Mouse (Mus musculus) lung, postnatal 0 days (tissue): ENCODE data around the gene Fem1b. TPM values are rescaled to one million over a fixed set of nuclear protein-coding genes. Genes with fewer than 3 reads are reported as not detected.

Experiments used
- ATAC-seq: fragments of 200-750 bp; cut with Nextera tagmentation; 2 replicates; pipeline ENCODE4 v1.8.0; 2017; ENCODE audit warnings: moderate library complexity
- DNase-seq: peaks from one replicate; pipeline ENCODE4 v3.0.0-alpha.2; 2016; ENCODE audit warnings: low spot score
- H3K27ac ChIP-seq: fragments of 300-500 bp; sonication (generic); 2 replicates; pipeline ENCODE4 v1.5.1; 2014; ENCODE audit warnings: antibody characterized with exemption, mild to moderate bottlenecking, low read length, mixed read lengths
- H3K27me3 ChIP-seq: fragments of 300-500 bp; sonication (generic); replicated peaks from 2 replicates; pipeline ENCODE4 v1.6.1; 2014; ENCODE audit warnings: low read length, mixed read lengths; ENCODE audit not compliant: insufficient read depth
- H3K36me3 ChIP-seq: fragments of 300-500 bp; sonication (generic); 2 replicates; pipeline ENCODE4 v1.6.1; 2014; ENCODE audit warnings: low read length, mixed read lengths; ENCODE audit not compliant: insufficient read depth
- H3K4me1 ChIP-seq: fragments of 300-500 bp; sonication (generic); 2 replicates; pipeline ENCODE4 v1.6.1; 2014; ENCODE audit warnings: antibody characterized with exemption, low read depth, low read length, mixed read lengths; ENCODE audit not compliant: insufficient read depth
- H3K4me2 ChIP-seq: fragments of 300-500 bp; sonication (generic); replicated peaks from 2 replicates; pipeline ENCODE4 v1.6.1; 2014; ENCODE audit warnings: low read depth, mild to moderate bottlenecking, low read length, moderate library complexity, mixed read lengths
- H3K4me3 ChIP-seq: fragments of 300-500 bp; sonication (generic); 2 replicates; pipeline ENCODE4 v1.5.1; 2014; ENCODE audit warnings: low read depth, low read length
- H3K9ac ChIP-seq: fragments of 300-500 bp; sonication (generic); replicated peaks from 2 replicates; pipeline ENCODE4 v1.6.1; 2014; ENCODE audit warnings: low read depth, mild to moderate bottlenecking
- H3K9me3 ChIP-seq: fragments of 300-500 bp; sonication (generic); 2 replicates; pipeline ENCODE4 v1.6.1; 2016; ENCODE audit warnings: low read length, mixed read lengths
- CTCF ChIP-seq: IDR thresholded peaks from 2 replicates; pipeline ENCODE4 v1.5.1; 2016; ENCODE audit warnings: antibody characterized with exemption, mild to moderate bottlenecking
- EP300 ChIP-seq: IDR thresholded peaks from 2 replicates; pipeline ENCODE4 v1.6.1; 2016; ENCODE audit warnings: antibody characterized with exemption, mild to moderate bottlenecking, control low read depth
- WGBS: fragments of 180-500 bp; shearing (Covaris S2); extraction: QIAGEN DNeasy Blood & Tissue Kit; methylation state at CpG from one replicate; pipeline ENCODE4 v1.1.7; 2014; 5-methylcytosine and 5-hydroxymethylcytosine counted together
- polyA plus RNA-seq: library from polyadenylated mRNA; unstranded; fragments of >200 nt; fragmentation: Nextera tagmentation; extraction: Ambion mirVana; gene quantifications from 2 replicates; pipeline ENCODE4 v1.2.1, GENCODE M21; 2015

The Fem1b gene
- polyA plus RNA-seq, 1 experiment from 2014 or later, result 9.2 TPM

DNA sequence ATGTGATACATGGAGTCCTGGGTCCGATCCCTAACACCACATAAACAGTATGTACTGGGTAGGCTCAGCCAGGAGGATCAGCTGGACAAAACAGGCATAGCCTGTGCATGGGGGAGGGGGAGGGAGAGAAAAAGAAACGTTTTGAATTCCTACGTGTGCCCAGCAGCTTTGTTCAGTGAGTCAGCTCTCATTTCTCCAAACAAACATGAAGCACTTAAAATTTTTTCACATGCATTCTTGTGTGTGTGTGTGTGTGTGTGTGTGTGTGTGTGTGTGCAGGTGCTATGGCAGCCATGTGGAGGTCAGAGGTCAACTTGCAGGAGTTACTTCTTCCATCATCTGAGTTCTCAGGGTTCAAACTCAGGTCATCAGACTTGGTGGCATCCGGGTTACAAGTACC is 36.3 kb downstream of the Fem1b start:
- Histone ChIP-seq H3K9me3 (no peaks in the 10 kb centered on the region), H3K36me3 (no peaks in the 10 kb centered on the region), H3K27me3 (no peaks in the 10 kb centered on the region), H3K27ac (no peak overlapping the region), H3K4me1 (no peaks in the 10 kb centered on the region), H3K4me2 (no peak overlapping the region), H3K9ac (no peak overlapping the region), H3K4me3 (no peak overlapping the region)
- 25% methylated on average over 4 of the region's 4 CpGs for WGBS
- no peak for TF ChIP-seq CTCF
- TF ChIP-seq EP300, result peak; percentile 83
- ATAC-seq, result peak; percentile 84
- DNase-seq, result peak; percentile 90

DNA sequence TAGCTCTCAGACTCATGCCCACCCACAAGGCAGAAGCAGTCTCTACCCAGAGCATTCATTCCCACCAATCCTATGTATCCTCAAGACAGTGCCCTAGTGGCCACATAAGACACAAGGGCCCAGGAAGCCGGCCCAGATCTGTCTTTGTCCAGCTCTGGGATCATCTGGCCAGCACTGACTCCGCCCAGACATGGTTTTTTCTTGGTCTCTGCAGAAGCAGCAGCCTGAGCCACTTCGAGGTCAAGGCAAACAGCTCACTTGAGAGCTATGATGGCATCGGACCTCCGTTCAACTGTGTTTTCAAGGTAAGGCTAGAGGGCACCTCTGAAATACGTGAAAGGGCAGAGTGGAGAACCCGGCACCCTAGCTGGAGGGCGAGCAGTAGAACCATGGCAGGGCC is 39.0 kb downstream of the Fem1b start:
- H3K27ac ChIP-seq, result no peak overlapping the region
- no peaks in the 10 kb centered on the region for H3K36me3 ChIP-seq
- H3K4me2 ChIP-seq, result no peak overlapping the region
- no peaks in the 10 kb centered on the region for H3K4me1 ChIP-seq
- WGBS, result 59% methylated on average over 8 of the region's 8 CpGs
- TF ChIP-seq EP300, result no peak
- no peak for TF ChIP-seq CTCF
- no peak overlapping the region for H3K4me3 ChIP-seq
- no peak for DNase-seq
- H3K9me3 ChIP-seq, result no peaks in the 10 kb centered on the region
- H3K9ac ChIP-seq, result no peak overlapping the region
- no peaks in the 10 kb centered on the region for H3K27me3 ChIP-seq
- no peak for ATAC-seq

DNA sequence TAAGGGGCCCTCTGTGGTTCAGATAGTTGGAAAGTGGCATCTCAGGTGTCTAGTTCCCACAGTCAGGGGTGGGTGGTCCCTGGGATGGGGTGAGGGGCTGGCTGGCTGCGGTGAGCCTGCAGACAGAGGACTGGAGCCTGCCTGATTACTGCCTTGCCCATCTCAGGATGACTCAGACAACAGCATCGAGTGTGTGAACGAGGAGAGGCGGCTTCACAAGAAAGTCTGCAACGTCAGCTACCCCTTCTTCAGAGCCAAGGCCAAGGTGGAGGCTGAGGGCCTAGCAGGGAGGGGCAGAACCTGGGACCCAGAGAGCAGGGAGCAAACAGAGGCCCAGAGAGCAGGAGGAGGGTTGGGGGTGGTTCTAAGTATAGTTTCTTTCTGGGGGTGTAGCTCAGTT is 43.4 kb downstream of the Fem1b start:
- Histone ChIP-seq H3K9me3 (no peaks in the 10 kb centered on the region), H3K36me3 (no peaks in the 10 kb centered on the region), H3K27me3 (no peaks in the 10 kb centered on the region), H3K4me3 (no peak overlapping the region), H3K27ac (no peak overlapping the region), H3K4me2 (no peak overlapping the region), H3K4me1 (no peaks in the 10 kb centered on the region), H3K9ac (no peak overlapping the region)
- TF ChIP-seq CTCF (no peak), EP300 (no peak)
- DNase-seq, result no peak
- ATAC-seq, result no peak
- 71% methylated on average over 5 of the region's 5 CpGs for WGBS

DNA sequence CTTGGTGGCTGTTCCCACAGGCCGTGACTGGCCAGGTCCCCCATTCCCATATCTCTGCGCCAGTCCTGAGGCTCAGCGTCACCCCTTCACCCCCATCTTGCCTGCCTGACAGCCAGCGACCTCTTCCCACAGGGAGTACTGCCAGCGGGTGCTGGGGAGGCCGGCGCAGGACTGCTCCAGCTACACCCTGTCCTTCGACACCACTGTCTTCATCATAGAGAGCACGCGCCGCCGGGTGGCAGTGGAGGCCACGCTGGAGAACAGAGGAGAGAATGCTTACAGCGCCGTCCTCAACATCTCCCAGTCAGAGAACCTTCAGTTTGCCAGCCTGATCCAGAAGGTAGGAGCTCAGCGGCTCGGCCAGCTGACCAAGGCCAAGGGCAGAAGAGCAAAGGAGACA is 44.3 kb downstream of the Fem1b start:
- ATAC-seq (0 out of 2 replicates have a peak, but pooled peaks have one; percentile 22), DNase-seq (no peak)
- H3K4me2 ChIP-seq, result no peak overlapping the region
- no peaks in the 10 kb centered on the region for H3K27me3 ChIP-seq
- H3K9ac ChIP-seq, result no peak overlapping the region
- no peaks in the 10 kb centered on the region for H3K9me3 ChIP-seq
- H3K27ac ChIP-seq, result no peak overlapping the region
- H3K4me1 ChIP-seq, result no peaks in the 10 kb centered on the region
- no peak overlapping the region for H3K4me3 ChIP-seq
- H3K36me3 ChIP-seq, result no peaks in the 10 kb centered on the region
- 56% methylated on average over 17 of the region's 17 CpGs for WGBS
- TF ChIP-seq CTCF (peak; percentile 28), EP300 (no peak)

DNA sequence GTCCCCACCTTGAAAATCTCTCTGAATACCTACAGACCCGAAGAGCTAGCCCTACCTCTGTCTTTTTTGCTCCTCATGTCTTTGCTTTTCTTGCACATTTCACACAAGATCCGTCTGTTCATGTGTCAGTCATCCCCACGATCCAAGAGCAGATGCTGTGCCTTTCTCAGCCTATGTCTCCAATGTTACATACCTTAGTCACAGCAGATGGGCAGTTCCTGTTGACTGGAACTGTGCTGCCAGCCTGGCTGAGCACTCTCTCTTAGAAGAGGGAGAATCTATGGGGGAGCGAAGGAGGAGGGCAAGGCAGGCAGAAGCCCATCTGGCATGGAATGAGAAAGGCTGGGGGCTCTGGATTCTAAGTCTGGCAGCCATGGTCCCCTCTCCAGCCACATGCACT is 46.4 kb downstream of the Fem1b start:
- H3K9me3 ChIP-seq, result no peaks in the 10 kb centered on the region
- ATAC-seq, result no peak
- TF ChIP-seq CTCF, result no peak
- no peak for TF ChIP-seq EP300
- H3K9ac ChIP-seq, result no peak overlapping the region
- no peak overlapping the region for H3K27ac ChIP-seq
- H3K36me3 ChIP-seq, result no peaks in the 10 kb centered on the region
- no peaks in the 10 kb centered on the region for H3K27me3 ChIP-seq
- 69% methylated on average over 4 of the region's 4 CpGs for WGBS
- no peak overlapping the region for H3K4me3 ChIP-seq
- H3K4me1 ChIP-seq, result no peaks in the 10 kb centered on the region
- no peak overlapping the region for H3K4me2 ChIP-seq
- DNase-seq, result no peak

DNA sequence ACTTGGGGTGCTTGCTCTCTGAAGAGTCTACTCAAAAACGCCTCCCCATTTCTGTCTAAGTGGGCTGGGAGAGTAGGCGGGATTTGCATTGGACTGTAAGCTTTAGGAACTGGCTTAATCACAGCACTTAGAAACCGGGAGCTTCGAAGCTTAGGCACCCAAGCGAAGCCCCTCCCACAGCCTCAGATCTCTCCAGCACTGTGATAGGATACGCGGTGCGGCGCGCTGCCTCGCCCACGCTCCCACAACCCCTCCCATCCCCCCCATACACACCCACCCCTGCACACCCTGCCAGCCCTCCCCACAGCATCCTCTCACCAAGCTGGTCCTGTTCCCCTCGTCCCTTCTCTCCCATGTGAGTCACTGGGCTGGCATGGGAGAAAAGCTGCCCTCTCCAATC is 48.3 kb downstream of the Fem1b start:
- 9% methylated on average over 13 of the region's 13 CpGs for WGBS
- ATAC-seq (peak; percentile 80), DNase-seq (peak; percentile 57)
- Histone ChIP-seq H3K4me1 (no peaks in the 10 kb centered on the region), H3K36me3 (no peaks in the 10 kb centered on the region), H3K4me3 (no peak overlapping the region), H3K9me3 (no peaks in the 10 kb centered on the region), H3K4me2 (peak overlapping the region; percentile 30; the same call in 1 of the 2 replicates), H3K27me3 (no peaks in the 10 kb centered on the region), H3K9ac (no peak overlapping the region), H3K27ac (no peak overlapping the region)
- TF ChIP-seq EP300, result no peak
- TF ChIP-seq CTCF, result no peak

DNA sequence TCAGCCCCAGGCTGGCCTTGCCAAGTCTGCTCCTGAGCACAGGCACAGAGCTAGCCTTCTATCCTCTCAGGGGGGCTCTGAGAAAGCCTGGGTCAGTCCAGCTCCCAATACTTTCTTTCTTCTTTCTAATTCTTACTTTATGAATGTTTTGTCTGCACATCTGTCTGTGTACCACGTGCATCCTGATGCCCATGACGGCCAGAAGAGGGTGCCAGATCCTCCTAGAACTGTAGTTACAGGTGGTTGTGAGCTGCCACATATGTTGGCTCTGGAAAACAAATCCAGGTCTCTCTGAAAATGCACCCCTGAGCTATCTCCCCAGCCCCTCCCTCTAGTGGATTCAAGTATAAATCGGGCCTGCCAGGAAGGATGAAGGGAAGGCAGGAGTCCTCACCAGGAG is 52.1 kb downstream of the Fem1b start:
- ATAC-seq, result no peak
- Histone ChIP-seq H3K9ac (no peak overlapping the region), H3K27me3 (no peaks in the 10 kb centered on the region), H3K4me2 (no peak overlapping the region), H3K4me3 (no peak overlapping the region), H3K4me1 (no peaks in the 10 kb centered on the region), H3K27ac (no peak overlapping the region), H3K36me3 (no peaks in the 10 kb centered on the region), H3K9me3 (no peaks in the 10 kb centered on the region)
- TF ChIP-seq CTCF (peak; percentile 55), EP300 (no peak)
- DNase-seq, result no peak
- WGBS, result 61% methylated on average over 3 of the region's 3 CpGs
